Mouse (Mus musculus) intestine, embryonic 14.5 days (tissue): ENCODE results near the gene Tmem204. TPM values are rescaled to one million over a fixed set of nuclear protein-coding genes. Genes with fewer than 3 reads are reported as not detected.

ENCODE experiments used
- ATAC-seq: fragments of 200-750 bp; cut with Nextera tagmentation; replicated peaks from 2 replicates; pipeline ENCODE4 v1.8.0; 2017; ENCODE audit warnings: low read depth, moderate number of reproducible peaks, moderate TSS enrichment, moderate library complexity; ENCODE audit not compliant: low FRiP score, low TSS enrichment
- DNase-seq: peaks from one replicate; pipeline ENCODE4 v3.0.0-alpha.2; 2018; ENCODE audit warnings: low spot score
- H3K27ac ChIP-seq: fragments of 300-500 bp; sonication (generic); 2 replicates; pipeline ENCODE4 v1.5.1; 2014; ENCODE audit warnings: low read depth, mild to moderate bottlenecking, control low read depth
- H3K27me3 ChIP-seq: fragments of 300-500 bp; sonication (generic); replicated peaks from 2 replicates; pipeline ENCODE4 v1.6.1; 2014; ENCODE audit warnings: low read length, control low read depth; ENCODE audit not compliant: control insufficient read depth, insufficient read depth
- H3K36me3 ChIP-seq: fragments of 300-500 bp; sonication (generic); 2 replicates; pipeline ENCODE4 v1.6.1; 2014; ENCODE audit warnings: low read length, control low read depth; ENCODE audit not compliant: control insufficient read depth, insufficient read depth
- H3K4me1 ChIP-seq: fragments of 300-500 bp; sonication (generic); replicated peaks from 2 replicates; pipeline ENCODE4 v1.6.1; 2014; ENCODE audit warnings: low read length, control low read depth, mixed read lengths; ENCODE audit not compliant: control insufficient read depth, insufficient read depth
- H3K4me2 ChIP-seq: fragments of 300-500 bp; sonication (generic); 2 replicates; pipeline ENCODE4 v1.6.1; 2014; ENCODE audit warnings: low read length
- H3K4me3 ChIP-seq: fragments of 300-500 bp; sonication (generic); 2 replicates; pipeline ENCODE4 v1.5.1; 2014; ENCODE audit warnings: low read depth, low read length, control low read depth, mixed read lengths
- H3K9ac ChIP-seq: fragments of 300-500 bp; sonication (generic); 2 replicates; pipeline ENCODE4 v1.6.1; 2014; ENCODE audit warnings: mild to moderate bottlenecking, low read length
- H3K9me3 ChIP-seq: fragments of 300-500 bp; sonication (generic); 2 replicates; pipeline ENCODE4 v1.6.1; 2016; ENCODE audit warnings: low read length, control low read depth; ENCODE audit not compliant: control insufficient read depth
- WGBS: fragments of 180-500 bp; shearing (Covaris S2); extraction: QIAGEN DNeasy Blood & Tissue Kit; methylation state at CpG from one replicate; pipeline ENCODE4 v1.1.7; 2014; 5-methylcytosine and 5-hydroxymethylcytosine counted together
- polyA plus RNA-seq: library from polyadenylated mRNA; unstranded; fragments of >200 nt; fragmentation: Nextera tagmentation; extraction: Ambion mirVana; gene quantifications from 2 replicates; pipeline ENCODE4 v1.2.1, GENCODE M21; 2014

The Tmem204 gene
- polyA plus RNA-seq, 1 experiment from 2014 or later, result 23.5 TPM

DNA sequence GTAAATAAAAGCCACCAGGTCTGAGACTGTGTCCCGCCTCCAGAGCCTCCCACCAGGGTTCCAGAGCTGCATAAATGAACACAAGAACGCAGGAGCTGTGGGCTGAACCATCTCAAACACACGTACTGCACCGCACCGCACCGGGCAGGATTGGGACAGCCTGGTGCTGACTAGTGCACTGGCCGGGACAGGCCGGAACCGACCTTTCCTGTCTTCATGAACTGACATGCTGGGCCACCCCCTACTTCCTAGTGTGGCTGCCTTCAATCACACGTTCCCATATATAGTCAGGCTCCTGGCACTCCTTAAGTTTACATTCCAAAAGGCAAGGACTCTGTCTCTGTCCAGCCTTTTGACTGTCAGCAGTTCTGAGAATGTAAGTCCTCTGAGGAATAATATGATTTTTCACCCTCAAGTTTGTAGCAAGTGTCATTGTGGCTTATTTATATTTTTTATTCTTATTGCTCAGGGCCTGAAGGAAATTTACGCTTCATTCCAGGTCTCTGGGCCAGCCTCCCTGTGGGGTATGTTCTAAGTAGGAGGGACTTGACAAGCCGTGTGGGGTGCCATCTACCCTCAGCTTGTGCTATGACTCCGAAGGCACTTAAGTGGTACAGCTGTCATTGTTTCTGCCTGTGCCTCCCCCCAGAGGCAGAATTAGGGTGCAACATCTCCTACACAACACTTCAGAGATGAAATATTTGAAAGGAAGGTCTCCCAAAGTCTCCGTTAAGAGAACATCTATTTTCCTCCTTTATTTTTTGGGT lies 1.1 kb downstream of the Tmem204 start:
- DNase-seq (peak; percentile 64), ATAC-seq (peak; percentile 20; the same call in 1 of the 2 replicates)
- no peaks in the 10 kb centered on the region for H3K27me3 ChIP-seq
- peaks cover 48% of the 10 kb centered on the region for H3K4me1 ChIP-seq
- H3K36me3 ChIP-seq, result peaks cover 2% of the 10 kb centered on the region; the same call in 1 of the 2 replicates
- H3K4me3 ChIP-seq, result no peak overlapping the region
- peak overlapping the region; percentile 98 for H3K27ac ChIP-seq
- H3K4me2 ChIP-seq, result peak overlapping the region; percentile 17
- WGBS, result 33% methylated on average over 14 of the region's 14 CpGs
- H3K9ac ChIP-seq, result no peak overlapping the region
- no peaks in the 10 kb centered on the region for H3K9me3 ChIP-seq

GRCm38 (mm10) chr17:25080960-25081381 lies 2.4 kb downstream of the Tmem204 start:
- no peaks in the 10 kb centered on the region for H3K27me3 ChIP-seq
- H3K4me1 ChIP-seq, result peaks cover 48% of the 10 kb centered on the region
- peak overlapping the region; percentile 49 for H3K4me2 ChIP-seq
- ATAC-seq (no peak), DNase-seq (peak; percentile 57)
- no peaks in the 10 kb centered on the region for H3K9me3 ChIP-seq
- peak overlapping the region; percentile 31 for H3K4me3 ChIP-seq
- H3K9ac ChIP-seq, result peak overlapping the region; percentile 27
- peaks cover 9% of the 10 kb centered on the region; the same call in 1 of the 2 replicates for H3K36me3 ChIP-seq
- H3K27ac ChIP-seq, result peak overlapping the region; percentile 98
- 35% methylated on average over 11 of the region's 11 CpGs for WGBS

- Histone ChIP-seq H3K36me3 (peaks cover 9% of the 10 kb centered on the region; the same call in 1 of the 2 replicates), H3K9ac (peak overlapping the region; percentile 27; the same call in 1 of the 2 replicates), H3K4me2 (peak overlapping the region; percentile 49), H3K4me3 (peak overlapping the region; percentile 31), H3K4me1 (peaks cover 48% of the 10 kb centered on the region), H3K27ac (peak overlapping the region; percentile 98), H3K27me3 (no peaks in the 10 kb centered on the region), H3K9me3 (no peaks in the 10 kb centered on the region)
- DNase-seq (no peak), ATAC-seq (no peak)
- 83% methylated on average over 13 of the region's 13 CpGs for WGBS
These were observed 3.2 kb downstream of the Tmem204 start for GRCm38 (mm10) chr17:25080210-25080609.

DNA sequence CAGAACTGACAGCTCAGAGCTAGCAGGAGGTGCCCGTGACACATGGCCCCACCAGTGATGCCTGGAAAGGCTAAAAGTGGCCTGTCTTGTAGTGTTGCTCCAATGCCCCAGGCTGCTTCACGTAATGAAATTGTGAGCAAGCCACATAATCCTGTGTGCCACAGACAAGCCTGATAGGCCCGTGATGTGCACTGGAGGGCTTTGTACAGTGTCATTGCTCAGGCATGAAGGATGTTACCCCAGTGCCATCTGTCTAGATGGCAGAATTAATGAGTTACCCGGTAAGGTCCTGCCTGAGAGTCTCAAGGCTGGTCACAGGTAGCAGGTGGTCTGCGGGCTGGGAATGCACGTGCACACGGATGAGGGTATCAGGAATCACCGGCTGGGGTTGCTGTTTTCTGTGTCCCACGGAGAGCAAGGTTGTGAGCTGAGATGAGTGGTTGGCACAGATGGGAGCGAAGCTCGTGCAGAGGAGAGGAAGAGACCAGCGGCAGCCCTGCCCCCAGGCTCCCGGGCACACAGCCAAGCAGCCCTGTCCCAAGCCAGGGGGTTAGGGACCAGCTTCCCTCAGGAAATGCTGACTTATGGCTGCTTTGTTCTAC lies 5.5 kb downstream of the Tmem204 start:
- DNase-seq (no peak), ATAC-seq (no peak)
- Histone ChIP-seq H3K4me3 (peak overlapping the region; percentile 31; the same call in 1 of the 2 replicates), H3K27me3 (no peaks in the 10 kb centered on the region), H3K4me2 (peak overlapping the region; percentile 49), H3K9me3 (no peaks in the 10 kb centered on the region), H3K36me3 (peaks cover 12% of the 10 kb centered on the region; the same call in 1 of the 2 replicates), H3K9ac (no peak overlapping the region), H3K4me1 (peaks cover 33% of the 10 kb centered on the region), H3K27ac (peak overlapping the region; percentile 8)
- WGBS, result 57% methylated on average over 13 of the region's 13 CpGs

DNA sequence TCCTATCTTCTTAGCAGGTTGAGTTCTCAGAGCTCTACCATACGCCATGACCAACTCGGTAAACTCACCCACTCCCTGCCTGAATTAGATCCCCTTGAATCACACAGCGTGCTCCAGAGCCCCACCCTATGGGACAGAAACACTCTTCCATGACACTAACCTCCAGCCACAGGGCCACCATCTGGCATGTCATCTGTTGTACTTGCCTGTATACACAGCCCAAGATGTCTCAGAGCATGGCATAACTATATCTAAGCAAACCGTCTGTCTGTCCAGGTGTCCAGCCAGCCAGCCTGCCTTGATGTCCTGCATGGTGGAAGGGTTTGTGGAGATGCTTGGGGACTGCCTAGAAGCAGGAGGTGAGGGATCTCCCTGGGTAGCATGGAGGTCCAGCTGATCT lies 6.5 kb downstream of the Tmem204 start:
- H3K9ac ChIP-seq, result no peak overlapping the region
- ATAC-seq, result no peak
- 95% methylated on average over 4 of the region's 4 CpGs for WGBS

GRCm38 (mm10) chr17:25068690-25069089 lies 14.7 kb downstream of the Tmem204 start:
- Histone ChIP-seq H3K36me3 (peaks cover 39% of the 10 kb centered on the region), H3K27ac (peak overlapping the region; percentile 40; the same call in 1 of the 2 replicates), H3K27me3 (no peaks in the 10 kb centered on the region), H3K4me3 (no peak overlapping the region), H3K9ac (no peak overlapping the region), H3K4me2 (no peak overlapping the region), H3K9me3 (no peaks in the 10 kb centered on the region), H3K4me1 (no peaks in the 10 kb centered on the region)
- ATAC-seq (no peak), DNase-seq (no peak)
- WGBS, result 57% methylated on average over 2 of the region's 2 CpGs

More for the DNA sequence above, 6.5 kb downstream of the Tmem204 start:
- Histone ChIP-seq H3K4me3 (no peak overlapping the region), H3K36me3 (peaks cover 17% of the 10 kb centered on the region; the same call in 1 of the 2 replicates), H3K4me1 (peaks cover 24% of the 10 kb centered on the region), H3K27me3 (no peaks in the 10 kb centered on the region), H3K27ac (no peak overlapping the region), H3K4me2 (no peak overlapping the region), H3K9me3 (no peaks in the 10 kb centered on the region)
- no peak for DNase-seq

DNA sequence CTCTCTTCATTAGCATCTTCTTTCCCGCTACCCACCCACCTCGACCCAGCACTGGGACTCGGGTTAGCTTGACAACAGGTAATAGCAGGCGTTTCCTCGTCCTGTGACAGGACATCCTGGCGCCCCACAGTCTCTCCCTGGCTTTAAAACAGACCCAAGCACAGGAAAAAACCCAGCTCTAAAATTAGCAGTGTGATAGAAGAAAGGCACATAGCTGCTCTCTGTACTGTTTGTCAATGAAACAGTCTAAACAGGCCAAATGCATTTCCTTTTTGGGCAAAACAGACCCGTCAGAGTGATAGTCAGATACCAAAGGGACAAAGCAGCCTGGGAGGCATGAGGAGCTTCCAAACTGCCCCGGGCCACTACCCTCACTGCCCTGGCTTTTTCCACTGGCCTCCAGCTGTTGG lies 15.9 kb downstream of the Tmem204 start:
- Histone ChIP-seq H3K4me2 (no peak overlapping the region), H3K9ac (no peak overlapping the region), H3K27me3 (no peaks in the 10 kb centered on the region), H3K4me3 (no peak overlapping the region), H3K4me1 (no peaks in the 10 kb centered on the region), H3K27ac (no peak overlapping the region), H3K36me3 (peaks cover 32% of the 10 kb centered on the region), H3K9me3 (no peaks in the 10 kb centered on the region)
- ATAC-seq (no peak), DNase-seq (no peak)
- 69% methylated on average over 8 of the region's 8 CpGs for WGBS

DNA sequence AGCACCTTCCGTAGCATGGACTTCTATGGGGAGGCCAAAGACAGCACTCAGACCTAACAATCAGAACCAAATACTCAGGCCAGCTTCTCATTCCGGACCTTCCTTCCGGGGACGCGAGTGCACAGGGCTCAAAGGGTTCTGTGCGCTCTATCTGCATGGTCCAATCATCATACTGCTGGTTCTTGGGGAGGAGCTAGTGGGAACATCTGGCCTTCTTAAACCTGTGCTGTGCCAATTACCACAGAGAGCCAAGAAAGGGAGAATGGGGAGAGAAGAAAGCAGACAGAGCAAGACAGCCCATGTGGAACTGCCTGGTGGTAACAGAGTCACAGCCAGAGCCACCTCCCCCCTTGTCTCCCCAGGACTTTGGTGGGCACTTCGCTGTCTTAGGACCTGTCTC lies 16.8 kb downstream of the Tmem204 start:
- H3K36me3 ChIP-seq, result peaks cover 38% of the 10 kb centered on the region
- H3K9me3 ChIP-seq, result no peaks in the 10 kb centered on the region
- H3K27me3 ChIP-seq, result no peaks in the 10 kb centered on the region
- H3K4me3 ChIP-seq, result no peak overlapping the region
- no peak overlapping the region for H3K9ac ChIP-seq
- H3K4me2 ChIP-seq, result no peak overlapping the region
- WGBS, result 91% methylated on average over 7 of the region's 7 CpGs
- DNase-seq (no peak), ATAC-seq (no peak)
- H3K27ac ChIP-seq, result no peak overlapping the region
- H3K4me1 ChIP-seq, result no peaks in the 10 kb centered on the region
